Mouse (Mus musculus) embryonic fibroblast, embryonic 13.5 days (primary cell): ENCODE data around the gene Gm29609.

Experiments used
- CTCF ChIP-seq: IDR thresholded peaks from 2 replicates; pipeline ENCODE4 v1.5.1; 2011; ENCODE audit warnings: mild to moderate bottlenecking, control low read depth, low read length, moderate library complexity, borderline replicate concordance; ENCODE audit not compliant: insufficient read depth
- POLR2A ChIP-seq: IDR thresholded peaks from 2 replicates; pipeline ENCODE4 v1.6.1; 2011; ENCODE audit warnings: low read depth, mild to moderate bottlenecking, control low read depth, low read length, moderate library complexity

- no peak for TF ChIP-seq CTCF
- TF ChIP-seq POLR2A, result no peak
Measured at GRCm38 (mm10) chr5:31151746-31152145, 28.0 kb downstream of the Gm29609 start.
